Mouse (Mus musculus) thymus, postnatal 14 days (tissue): ENCODE data around the gene Lsamp.

Experiments
- DNase-seq: peaks from one replicate; pipeline ENCODE4 v3.0.0; 2021

Gene Lsamp

DNA sequence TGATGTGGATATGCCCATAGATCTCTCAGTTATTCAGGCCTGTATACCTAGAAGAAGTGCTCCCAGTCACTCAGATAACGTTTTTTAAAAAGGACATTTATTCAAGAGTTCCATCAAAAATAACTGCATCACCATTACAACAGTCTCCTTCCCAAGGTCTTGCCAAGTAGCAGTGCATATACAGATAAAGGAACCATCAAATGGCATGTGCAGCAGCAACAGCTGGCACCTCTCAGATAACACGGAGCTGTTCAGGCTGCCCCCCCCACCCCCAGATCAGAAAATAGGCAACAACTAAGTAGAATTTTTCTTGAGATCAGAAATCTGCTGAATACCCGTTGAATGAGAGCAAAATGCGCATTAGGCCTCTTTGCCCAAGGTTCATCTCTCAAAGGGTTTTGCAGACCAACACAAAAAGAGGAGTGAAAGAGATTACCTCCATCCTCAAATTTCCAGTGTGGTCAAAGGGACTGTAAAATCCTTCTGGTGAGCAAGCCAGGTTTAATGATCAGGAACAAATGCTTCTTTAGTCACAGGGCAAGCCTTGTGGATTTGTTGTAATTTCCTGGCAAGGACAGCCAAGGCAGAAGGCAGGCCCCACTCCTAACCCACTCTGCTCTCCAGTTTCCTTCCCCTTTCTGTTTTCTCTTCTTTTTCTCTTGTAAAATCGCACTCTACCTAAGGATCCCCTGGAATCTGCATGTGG lies 1842.9 kb downstream of the Lsamp start:
- no peak for DNase-seq

DNA sequence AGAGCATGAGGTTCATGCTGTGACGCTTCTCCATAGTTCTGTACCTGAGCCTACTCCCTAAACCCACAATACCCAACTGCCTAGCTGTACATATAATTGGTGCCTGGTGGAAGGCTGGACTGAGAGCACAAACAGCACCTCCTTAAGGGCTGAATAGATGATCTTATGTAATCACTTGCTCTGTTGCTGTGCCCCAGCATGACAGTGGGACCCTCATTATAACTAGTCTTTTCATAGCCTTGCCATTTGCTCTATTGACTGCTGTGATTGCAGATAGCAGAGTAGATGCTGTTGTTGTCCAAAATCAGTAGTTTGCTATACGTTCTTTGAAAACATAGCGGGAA lies 1843.4 kb downstream of the Lsamp start:
- DNase-seq: no peak

DNA sequence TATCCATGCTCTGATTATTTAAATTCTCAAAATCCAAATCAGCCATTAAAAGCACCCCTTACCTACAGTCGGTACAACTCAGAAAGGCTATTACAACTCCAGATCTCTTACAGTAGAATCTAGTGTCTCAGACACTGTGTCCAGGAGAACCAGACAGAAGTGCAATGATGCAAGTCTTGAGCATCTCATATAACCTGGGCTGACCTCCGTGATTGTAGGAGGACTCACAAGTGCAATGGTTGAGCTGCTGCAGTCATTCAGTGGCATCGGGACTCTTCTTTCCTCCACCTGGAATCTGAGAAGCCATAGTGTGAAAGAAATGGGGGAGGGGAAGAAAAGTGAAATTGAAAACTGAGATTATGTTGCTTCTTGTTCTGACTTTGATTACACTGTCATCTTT lies 1850.5 kb downstream of the Lsamp start:
- no peak for DNase-seq

DNA sequence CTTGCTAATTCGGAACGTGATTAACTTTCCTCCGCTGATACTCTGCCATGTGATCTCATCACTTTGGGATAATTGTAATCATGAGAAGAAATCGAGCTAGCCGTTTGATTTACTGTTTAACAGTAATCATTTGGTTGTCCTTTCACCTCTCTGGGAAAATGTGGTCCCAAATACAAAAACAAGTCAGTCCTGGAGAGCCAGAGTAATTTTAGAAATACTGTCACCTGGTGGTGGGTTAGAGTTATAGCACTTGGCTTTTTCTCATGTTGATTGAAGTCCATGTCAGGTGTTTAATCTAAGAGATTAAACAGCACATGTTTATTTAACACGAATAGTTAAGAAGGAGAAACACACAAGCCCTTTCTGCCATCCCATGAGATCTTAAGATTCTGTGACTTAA lies 1851.6 kb downstream of the Lsamp start:
- DNase-seq: no peak

DNA sequence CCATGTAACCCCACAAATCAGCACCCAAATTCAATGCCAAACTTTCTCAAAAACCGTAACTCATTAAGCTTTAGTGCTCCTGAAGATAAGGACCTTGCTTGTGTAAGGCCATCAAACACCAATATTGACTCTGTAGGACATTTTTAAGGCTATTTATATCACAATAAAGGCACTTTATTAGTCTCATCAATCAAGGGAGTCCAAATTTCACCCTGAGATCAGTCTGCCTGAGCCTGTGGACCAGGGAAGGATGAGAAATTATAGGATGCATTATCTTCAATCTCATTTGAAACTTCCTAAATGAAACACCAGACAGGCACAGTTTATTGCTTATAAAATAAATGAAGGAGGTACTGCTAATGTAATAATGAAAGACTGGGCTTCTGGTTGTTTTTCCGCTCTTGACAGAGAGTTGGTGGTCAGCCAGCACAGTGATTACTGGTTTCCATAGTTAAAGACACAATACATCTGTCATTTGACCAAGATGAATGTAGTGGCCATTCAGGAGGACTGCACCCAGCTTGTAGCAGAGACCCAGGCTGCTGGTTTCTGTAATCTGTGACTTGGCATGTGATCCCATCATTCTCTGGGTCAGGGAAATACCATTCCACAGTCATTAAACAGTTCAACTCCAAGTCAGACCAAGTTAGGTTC lies 1855.7 kb downstream of the Lsamp start:
- no peak for DNase-seq

DNA sequence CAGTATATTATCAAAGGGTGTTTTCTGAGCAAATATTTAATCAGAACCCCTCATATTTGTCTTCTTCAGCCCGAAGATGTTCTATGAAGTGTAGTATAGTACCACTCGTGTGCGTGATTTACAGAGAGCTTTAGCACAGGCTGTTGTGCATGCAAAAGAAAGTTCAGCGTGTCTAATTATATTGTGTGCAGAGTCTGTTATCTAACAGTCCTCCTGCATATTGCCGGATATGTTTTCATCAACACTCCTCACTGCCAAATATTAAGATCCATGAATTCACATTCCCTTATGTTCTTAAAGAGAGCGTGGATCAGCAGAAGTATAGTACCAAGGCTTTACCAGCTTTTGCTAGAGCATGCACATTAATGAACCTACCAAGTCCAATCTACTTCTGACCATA lies 1862.7 kb downstream of the Lsamp start:
- DNase-seq: no peak

DNA sequence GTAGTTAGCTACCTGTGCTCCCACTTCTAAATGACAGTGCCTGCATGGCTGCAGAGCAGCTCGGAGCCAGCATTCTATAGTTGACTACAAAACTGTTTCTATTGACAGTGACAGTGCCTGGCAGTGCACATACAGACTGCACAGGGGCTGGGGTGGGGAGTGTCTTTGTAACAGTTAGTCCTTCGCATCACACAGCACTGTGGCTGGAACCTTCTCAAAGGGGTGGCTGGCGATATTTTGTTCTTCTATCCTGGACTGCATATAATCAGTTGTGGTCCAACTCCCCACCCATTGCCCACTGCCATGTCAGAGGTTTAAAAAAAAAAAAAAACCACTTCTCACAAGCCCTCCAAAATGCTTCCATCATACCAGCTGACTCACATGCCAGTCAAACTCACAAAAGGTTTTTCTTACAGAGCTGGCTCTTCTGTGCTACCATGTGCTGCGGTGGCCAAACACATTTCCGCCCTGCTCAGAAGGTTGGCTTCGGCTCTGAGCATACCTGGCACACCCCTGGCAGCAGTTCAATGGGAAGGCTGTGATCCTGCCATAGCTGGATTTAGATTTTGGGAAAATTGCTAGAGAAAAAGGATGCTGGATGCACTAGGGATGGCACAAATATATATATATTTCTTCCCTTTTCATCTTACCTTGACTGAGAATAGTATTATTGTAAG lies 1887.9 kb downstream of the Lsamp start:
- DNase-seq: no peak

DNA sequence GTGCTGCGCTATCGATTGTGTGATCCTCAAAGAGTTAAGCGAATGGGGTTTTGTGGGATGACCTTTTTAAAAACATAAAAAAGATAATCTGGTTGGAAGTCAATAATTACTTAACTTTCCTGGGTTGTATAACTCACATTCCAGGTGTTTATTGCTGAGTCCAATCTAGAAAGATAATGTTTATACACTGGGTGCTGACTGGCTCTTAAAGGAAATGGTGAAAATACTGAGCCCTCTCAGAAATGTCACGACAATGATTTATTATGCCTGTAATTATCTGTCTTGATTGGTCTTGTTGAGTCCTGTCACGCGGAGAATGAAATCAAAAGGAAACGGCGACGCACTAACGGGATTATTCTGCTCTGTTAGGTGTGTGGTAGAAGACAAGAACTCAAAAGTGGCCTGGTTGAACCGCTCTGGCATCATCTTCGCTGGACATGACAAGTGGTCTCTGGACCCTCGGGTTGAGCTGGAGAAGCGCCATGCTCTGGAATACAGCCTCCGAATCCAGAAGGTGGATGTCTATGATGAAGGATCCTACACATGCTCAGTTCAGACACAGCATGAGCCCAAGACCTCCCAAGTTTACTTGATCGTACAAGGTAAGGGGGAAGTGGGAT lies 1904.5 kb downstream of the Lsamp start:
- DNase-seq: no peak

DNA sequence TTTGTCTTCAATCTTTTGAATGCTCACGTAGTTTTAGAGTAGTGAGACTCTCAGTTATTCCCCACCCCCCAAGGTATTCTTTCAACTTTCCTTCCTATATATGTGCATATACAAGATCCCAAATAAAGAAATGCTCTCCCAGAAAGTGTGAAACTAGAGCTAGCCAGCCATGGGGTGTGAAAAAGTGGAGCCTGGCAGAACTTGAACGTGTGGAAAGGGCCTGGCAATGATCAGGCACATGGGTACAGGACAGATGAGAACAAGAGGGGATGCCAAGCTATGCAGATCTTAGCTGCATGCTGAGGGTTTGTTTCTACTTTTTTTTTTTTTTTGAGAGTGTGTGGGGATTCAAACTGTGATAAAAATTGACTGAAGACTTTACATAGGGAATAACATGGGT lies 1916.6 kb downstream of the Lsamp start:
- DNase-seq: no peak

DNA sequence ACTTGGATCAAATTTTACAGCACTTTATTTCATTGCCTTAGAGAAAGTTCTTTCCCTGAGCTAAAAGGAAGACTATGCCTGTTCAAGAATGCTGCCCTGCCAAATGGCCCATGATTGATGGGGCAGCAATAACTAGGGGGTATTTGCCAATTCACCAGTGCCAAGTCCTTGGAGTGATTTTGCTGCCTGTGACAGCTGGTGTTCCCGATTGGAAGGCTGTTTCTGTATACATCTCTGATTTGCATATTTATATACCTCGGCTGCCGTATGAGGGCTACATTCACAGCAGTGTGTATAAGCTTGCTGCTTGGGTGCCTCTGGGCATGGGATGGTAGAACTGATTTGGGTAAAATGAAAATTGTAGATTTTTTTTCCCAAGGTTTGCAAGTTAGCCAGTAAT lies 1919.5 kb downstream of the Lsamp start:
- no peak for DNase-seq

DNA sequence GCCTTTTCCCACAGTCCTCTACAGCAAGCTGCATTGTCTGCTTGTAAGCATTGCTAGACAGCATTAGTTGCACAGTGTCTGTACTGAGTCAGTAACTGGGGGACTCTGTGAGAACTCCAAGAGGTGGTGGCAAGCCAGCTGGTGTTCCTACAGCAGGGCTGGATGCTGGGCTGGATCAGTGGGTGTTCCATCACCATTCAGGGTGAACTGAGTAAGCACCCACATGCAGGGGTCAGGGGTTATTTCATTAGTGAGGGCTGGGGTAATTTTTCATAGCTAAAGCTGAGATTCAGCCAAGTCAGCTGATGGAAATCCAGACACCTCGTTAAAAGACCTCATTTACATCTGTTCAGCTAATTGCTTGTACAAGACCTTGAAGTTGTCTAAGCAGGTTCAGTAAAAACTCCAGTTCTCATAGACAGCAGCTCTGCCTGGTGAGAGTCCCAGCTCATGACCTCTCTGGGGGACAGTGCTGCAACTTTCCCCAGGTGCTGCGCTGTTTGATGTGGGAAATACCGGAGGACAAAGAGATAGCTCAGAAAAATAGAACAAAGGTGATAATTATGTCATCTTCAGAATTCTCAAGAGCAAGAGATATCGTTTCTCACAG lies 1928.5 kb downstream of the Lsamp start:
- DNase-seq: no peak

DNA sequence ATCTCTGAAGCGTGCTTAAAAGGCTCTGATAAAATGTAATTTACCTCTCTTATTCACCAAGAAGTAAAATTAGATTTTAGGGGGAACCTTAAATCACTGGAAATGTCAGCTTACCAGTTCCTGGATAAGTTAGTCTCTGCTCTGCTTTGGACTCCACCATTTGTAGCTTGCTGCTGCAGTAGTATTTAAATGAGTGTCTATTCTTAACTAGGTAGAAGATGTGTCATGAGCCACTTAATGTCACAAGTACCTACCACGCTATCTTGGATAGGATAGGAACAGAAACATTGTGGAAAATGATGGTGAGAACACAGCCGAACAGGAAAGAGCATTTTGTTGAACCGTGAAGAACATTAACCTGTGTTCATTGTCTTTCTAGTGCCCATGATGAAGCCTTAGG lies 1929.2 kb downstream of the Lsamp start:
- no peak for DNase-seq

DNA sequence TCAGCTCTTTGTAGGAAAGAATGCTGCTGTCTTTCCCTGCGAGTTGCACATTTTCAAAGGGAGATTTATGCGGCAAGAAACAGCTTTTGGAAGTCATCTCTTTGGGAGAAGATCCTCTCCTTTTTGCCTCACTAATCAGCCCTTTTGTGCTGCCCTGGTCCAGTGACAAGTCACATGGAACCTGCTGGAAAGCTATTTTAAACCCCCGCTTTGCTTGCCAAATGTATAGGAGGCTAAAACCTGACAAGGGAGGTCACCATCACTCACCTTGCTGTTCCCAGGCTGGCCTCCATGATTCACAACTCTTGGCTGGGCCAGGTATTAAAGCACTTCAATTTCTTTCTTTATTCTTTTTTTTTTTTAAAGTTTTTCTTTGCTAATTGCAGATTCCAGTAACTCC lies 1932.2 kb downstream of the Lsamp start:
- DNase-seq: no peak

DNA sequence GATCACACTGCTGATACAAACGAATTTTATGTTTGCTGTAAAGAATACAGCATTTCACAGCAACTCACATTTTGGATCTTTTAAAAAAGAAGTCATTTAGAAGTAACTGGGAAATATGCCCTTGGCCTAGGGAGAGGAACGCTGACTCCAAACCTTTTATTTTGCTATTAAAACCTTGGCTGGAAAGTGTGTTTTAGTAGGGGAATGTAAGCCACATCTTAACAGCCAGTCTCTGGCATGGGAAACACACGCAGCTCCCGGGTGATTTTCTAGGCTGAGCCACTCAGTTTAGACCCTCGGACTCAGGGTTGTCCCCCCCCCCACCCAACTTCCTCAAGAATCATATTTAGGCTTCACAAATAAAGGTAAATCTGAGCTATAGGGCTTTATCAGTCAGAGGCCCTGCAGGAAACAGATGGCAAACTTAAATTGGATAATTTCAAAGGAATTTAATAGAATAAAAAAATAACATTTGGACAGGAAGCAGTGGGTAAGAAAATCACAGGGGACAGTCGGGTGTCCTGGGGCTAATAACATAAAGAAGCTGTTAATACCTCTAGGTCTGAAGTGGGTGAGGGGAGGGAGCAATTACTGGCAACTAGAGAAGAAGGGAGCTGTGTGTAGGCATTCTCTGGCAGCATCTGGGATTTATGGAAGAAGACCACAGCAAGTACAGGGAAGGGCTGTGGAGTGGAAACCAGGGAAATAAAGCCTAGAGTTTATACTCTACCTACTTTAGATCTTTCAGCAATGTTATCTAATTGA lies 1933.1 kb downstream of the Lsamp start:
- no peak for DNase-seq

DNA sequence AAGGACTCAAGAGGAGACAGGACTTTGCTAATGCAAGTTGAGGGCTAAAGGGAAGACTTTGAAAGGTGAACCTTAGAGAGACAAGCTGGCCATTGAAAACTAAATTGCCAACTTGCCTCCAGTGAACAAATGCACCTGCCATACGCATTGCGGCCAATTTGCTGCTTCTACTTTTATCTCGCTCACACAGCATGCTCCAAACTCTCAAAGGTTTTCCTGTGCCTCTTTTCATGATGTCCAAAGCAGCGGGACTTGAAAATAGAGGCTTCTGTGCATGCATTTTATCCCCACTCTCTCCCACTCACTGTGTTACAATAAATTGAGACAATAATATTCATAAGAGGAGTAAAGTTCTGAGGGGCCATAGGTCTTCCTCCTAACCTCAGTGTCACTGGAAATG lies 1945.4 kb downstream of the Lsamp start:
- DNase-seq: no peak

DNA sequence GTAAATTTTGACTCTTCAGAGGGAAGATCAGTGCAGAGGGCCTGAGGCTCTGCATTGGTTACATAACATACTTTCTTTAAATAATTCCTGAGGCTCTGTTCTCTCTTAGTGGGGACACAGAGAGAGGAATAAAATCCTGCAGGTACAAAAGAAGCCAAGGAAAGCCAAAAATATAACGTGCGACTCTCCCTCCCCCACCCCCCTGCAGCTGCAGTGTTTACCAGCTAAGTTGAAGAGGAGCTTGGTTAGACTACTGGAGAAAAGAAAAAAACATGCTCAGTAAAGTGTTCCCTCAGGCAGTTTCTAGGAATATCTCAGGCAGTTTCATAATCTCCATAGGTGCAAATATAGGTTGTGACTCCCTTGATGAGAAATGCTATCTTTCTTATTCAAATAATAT lies 1951.5 kb downstream of the Lsamp start:
- no peak for DNase-seq

DNA sequence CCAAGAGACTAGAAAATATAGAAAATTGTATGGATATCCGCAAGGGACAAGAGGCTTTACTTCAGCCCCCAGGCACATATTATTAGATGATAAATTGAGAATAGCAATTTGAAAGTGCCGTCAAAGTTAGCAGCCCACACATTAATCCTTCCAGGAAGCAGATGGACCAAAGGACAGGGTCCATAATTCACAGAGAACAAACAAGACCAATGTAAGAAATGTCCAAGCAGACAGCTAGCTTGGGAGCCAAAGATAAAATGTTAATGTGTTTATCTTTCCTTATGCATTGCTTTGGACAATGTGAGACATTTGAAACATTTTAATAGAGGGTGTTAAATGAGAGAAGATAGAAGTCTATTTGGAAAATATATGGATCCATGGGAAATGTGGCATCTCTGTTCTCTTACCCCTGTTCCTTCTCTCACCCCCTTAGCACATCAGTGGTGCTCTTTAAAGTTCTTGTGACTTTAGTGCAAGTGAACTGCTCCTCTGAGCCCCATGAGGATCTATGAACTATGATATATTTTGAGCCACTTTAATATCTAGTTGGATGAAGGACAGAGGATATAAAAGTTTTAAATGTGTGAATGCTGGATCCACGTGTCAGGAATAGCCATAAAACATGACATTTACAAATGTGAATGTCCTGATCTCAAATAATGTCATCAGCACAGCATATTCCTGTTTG lies 1952.9 kb downstream of the Lsamp start:
- DNase-seq: no peak

DNA sequence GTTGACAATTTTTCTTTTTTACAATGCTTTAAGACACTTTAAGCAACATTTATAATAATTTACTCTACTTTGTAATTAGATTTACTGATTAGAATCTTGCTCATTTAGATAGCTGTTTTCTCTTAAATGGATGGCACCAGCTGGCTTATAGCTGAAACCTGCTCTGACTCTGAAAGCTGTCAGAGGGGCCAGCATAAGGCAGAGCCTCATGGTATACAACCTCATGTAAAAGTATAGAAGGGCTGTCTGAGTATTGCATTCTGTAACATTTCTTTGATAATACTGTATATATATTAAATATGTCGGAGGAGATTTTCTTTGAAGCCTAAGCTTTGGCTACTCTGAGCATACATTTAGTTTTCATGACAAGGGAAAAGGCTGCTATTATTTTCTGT lies 1953.4 kb downstream of the Lsamp start:
- no peak for DNase-seq

DNA sequence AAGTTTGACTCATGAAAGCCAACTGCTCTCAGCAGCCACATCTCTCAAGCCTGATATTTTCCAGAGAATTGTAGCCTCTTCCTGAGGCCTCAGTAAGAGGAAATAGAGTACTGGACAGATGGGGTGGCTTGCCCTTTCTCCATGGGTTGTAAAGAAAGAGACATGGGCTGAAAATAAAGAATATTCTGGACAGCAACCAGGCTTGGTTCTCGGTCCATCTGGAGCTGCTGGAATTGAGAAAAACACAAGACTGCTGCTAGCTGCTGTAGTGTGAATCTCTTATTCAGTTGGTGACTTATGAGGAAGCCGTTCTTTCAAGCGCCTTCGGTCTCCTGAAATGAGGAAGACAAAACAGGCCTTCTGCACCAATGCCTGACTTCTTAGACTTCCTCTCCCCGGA lies 1954.1 kb downstream of the Lsamp start:
- DNase-seq: no peak

DNA sequence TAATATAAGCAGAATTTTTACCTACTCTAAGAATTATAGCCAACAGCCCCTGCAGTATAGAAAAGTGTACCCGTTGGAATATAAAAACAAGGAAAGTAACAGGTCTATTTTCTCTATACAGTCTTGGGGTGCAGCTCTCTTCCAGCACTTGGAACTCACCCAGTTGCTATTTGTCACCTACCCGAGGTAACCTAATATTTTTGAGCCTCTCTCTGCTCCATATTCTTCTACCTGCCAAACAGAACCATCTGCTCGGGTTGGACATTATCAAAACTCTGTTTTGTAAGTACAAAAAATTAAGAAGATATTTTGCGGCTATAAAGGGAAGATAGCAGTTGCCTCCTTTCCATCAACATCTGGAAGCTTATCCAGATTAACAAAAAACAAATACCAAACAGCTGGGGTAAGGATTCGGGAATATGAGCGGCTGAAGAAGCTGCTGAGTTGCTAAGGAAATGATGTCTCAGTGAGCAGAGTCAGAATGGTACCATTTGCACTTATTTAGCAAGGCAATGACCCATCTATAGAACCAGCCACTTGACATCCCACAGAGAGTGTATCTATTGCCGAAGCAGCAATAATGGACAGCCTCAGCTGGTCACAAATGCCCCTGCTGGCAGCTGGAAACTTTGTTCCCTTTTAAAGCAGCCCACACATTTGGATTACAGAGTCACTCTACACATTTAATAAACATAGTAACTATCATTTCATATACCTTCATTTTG lies 1957.6 kb downstream of the Lsamp start:
- DNase-seq: no peak

DNA sequence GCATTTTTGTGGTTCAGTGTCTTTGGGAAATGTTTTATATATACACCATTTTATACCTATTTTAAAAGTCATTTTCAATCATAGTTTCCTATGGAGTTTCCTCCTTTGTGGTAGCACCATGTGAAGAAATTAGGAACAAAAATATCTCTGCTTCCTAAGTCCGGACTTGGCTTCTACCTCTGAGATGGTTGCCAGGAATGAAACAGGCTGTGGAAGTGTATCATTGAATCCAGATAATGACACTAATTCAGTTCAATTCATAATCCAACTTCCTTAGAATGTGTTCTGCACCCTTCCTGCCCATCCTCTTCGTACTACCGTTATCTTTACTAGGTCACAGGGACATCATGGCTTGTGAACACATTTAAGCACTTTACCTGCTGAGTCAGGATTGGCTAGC lies 1973.7 kb downstream of the Lsamp start:
- no peak for DNase-seq

DNA sequence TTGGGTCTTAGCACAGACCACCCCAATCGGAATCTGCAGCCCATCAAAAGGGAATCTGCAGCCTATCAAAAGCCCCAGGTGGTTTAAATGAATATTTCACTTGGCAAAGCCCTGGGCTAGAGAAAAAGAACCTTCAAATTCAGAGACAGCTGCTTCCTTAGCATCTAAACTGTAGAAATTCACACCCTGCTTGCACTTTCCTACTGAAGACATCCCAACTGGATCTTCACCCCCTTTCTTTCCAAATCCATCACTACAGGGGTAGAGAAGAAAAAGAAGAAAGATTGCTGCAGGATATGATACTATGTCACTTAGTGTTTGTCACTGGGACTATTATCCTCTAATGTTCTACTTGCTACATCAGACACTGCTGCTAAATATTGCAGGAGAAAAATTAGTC lies 1981.5 kb downstream of the Lsamp start:
- no peak for DNase-seq
